Mouse (Mus musculus) liver, postnatal 0 days (tissue): ENCODE results near the gene Mrpl48. TPM values are rescaled to one million over a fixed set of nuclear protein-coding genes. Genes with fewer than 3 reads are reported as not detected.

Experiments
- ATAC-seq: fragments of 200-750 bp; cut with Nextera tagmentation; 2 replicates; pipeline ENCODE4 v1.8.0; 2017; ENCODE audit warnings: mild to moderate bottlenecking, moderate library complexity
- DNase-seq: peaks from one replicate; pipeline ENCODE4 v3.0.0-alpha.2; 2016
- H3K27ac ChIP-seq: fragments of 300-500 bp; sonication (generic); 2 replicates; pipeline ENCODE4 v1.5.1; 2014; ENCODE audit warnings: antibody characterized with exemption, moderate library complexity, mild to moderate bottlenecking, low read depth
- H3K27me3 ChIP-seq: fragments of 300-500 bp; sonication (generic); 2 replicates; pipeline ENCODE4 v1.6.1; 2014; ENCODE audit warnings: low read length, control low read depth, mixed read lengths; ENCODE audit not compliant: insufficient read depth
- H3K36me3 ChIP-seq: fragments of 300-500 bp; sonication (generic); replicated peaks from 2 replicates; pipeline ENCODE4 v1.6.1; 2014; ENCODE audit warnings: mild to moderate bottlenecking, control low read depth, low read length, moderate library complexity, mixed read lengths; ENCODE audit not compliant: insufficient read depth
- H3K4me1 ChIP-seq: fragments of 300-500 bp; sonication (generic); 2 replicates; pipeline ENCODE4 v1.6.1; 2014; ENCODE audit warnings: antibody characterized with exemption, mild to moderate bottlenecking, control low read depth; ENCODE audit not compliant: insufficient read depth
- H3K4me2 ChIP-seq: fragments of 300-500 bp; sonication (generic); 2 replicates; pipeline ENCODE4 v1.6.1; 2014; ENCODE audit warnings: low read depth, mild to moderate bottlenecking, low read length, moderate library complexity, mixed read lengths
- H3K4me3 ChIP-seq: fragments of 300-500 bp; sonication (generic); 2 replicates; pipeline ENCODE4 v1.5.1; 2014; ENCODE audit warnings: low read depth, low read length
- H3K9ac ChIP-seq: fragments of 300-500 bp; sonication (generic); replicated peaks from 2 replicates; pipeline ENCODE4 v1.6.1; 2014; ENCODE audit warnings: mild to moderate bottlenecking, moderate library complexity
- H3K9me3 ChIP-seq: fragments of 300-500 bp; sonication (generic); 2 replicates; pipeline ENCODE4 v1.6.1; 2016; ENCODE audit warnings: mild to moderate bottlenecking, control low read depth, low read length, mixed read lengths
- CTCF ChIP-seq: sonication (generic); IDR thresholded peaks from 2 replicates; pipeline ENCODE4 v1.5.1; 2016; ENCODE audit warnings: antibody characterized with exemption, low read depth
- EP300 ChIP-seq: IDR thresholded peaks from 2 replicates; pipeline ENCODE4 v1.6.1; 2016; ENCODE audit warnings: antibody characterized with exemption, low read depth, mild to moderate bottlenecking
- WGBS: fragments of 180-500 bp; shearing (Covaris S2); extraction: QIAGEN DNeasy Blood & Tissue Kit; methylation state at CpG from one replicate; pipeline ENCODE4 v1.1.7; 2014; ENCODE audit not compliant: insufficient replicate concordance; 5-methylcytosine and 5-hydroxymethylcytosine counted together
- polyA plus RNA-seq: library from polyadenylated mRNA; unstranded; fragments of >200 nt; fragmentation: Nextera tagmentation; extraction: Ambion mirVana; gene quantifications from 2 replicates; pipeline ENCODE4 v1.2.1, GENCODE M21; 2015

Mrpl48 gene
- polyA plus RNA-seq, 1 experiment from 2014 or later = 54.5 TPM

GRCm38 (mm10) chr7:100497402-100497801, 110.7 kb downstream of the Mrpl48 start:
- no peaks in the 10 kb centered on the region for H3K27me3 ChIP-seq
- WGBS = 88% methylated on average over 4 of the region's 4 CpGs
- no peak for DNase-seq
- no peak overlapping the region for H3K27ac ChIP-seq
- H3K9ac ChIP-seq = no peak overlapping the region; the same call in 1 of the 2 replicates
- H3K4me2 ChIP-seq = peak overlapping the region; percentile 93; the same call in 1 of the 2 replicates
- H3K9me3 ChIP-seq = no peaks in the 10 kb centered on the region
- peaks cover 64% of the 10 kb centered on the region for H3K36me3 ChIP-seq
- peaks cover 40% of the 10 kb centered on the region for H3K4me1 ChIP-seq
- H3K4me3 ChIP-seq = no peak overlapping the region
- ATAC-seq = no peak
- TF ChIP-seq CTCF (no peak), EP300 (no peak)

GRCm38 (mm10) chr7:100496791-100497190, 111.3 kb downstream of the Mrpl48 start:
- peak overlapping the region; percentile 75 for H3K9ac ChIP-seq

GRCm38 (mm10) chr7:100496371-100496770, 111.7 kb downstream of the Mrpl48 start:
- H3K4me3 ChIP-seq = peak overlapping the region; percentile 82
- H3K27ac ChIP-seq = peak overlapping the region; percentile 94
- H3K4me1 ChIP-seq = peaks cover 45% of the 10 kb centered on the region
- 72% methylated on average over 6 of the region's 6 CpGs for WGBS
- DNase-seq (no peak), ATAC-seq (no peak)
- no peaks in the 10 kb centered on the region for H3K27me3 ChIP-seq
- H3K9me3 ChIP-seq = no peaks in the 10 kb centered on the region
- peak overlapping the region; percentile 93 for H3K4me2 ChIP-seq
- H3K36me3 ChIP-seq = peaks cover 64% of the 10 kb centered on the region
- TF ChIP-seq EP300 (no peak), CTCF (no peak)
- peak overlapping the region; percentile 75 for H3K9ac ChIP-seq

More at GRCm38 (mm10) chr7:100496791-100497190, 111.3 kb downstream of the Mrpl48 start:
- Histone ChIP-seq H3K27ac (peak overlapping the region; percentile 94), H3K9me3 (no peaks in the 10 kb centered on the region), H3K36me3 (peaks cover 64% of the 10 kb centered on the region), H3K4me3 (peak overlapping the region; percentile 82), H3K4me2 (peak overlapping the region; percentile 93), H3K4me1 (peaks cover 44% of the 10 kb centered on the region), H3K27me3 (no peaks in the 10 kb centered on the region)
- 93% methylated on average over 9 of the region's 9 CpGs for whole genome bisulfite sequencing
- ATAC-seq (no peak), DNase-seq (no peak)
- TF ChIP-seq EP300 (no peak), CTCF (no peak)

Other genes starting within 250 kb of the Mrpl48 start
- 4.8 and 5.1 TPM in 2 replicates for gene C2cd3, start 236.1 kb downstream of the Mrpl48 start, polyA plus RNA-seq
- gene Ppme1, start 236.0 kb downstream of the Mrpl48 start, polyA plus RNA-seq = 18.1 and 18.2 TPM in 2 replicates
- 0.08 and 0.21 TPM in 2 replicates for gene Ucp3, start 135.3 kb downstream of the Mrpl48 start, polyA plus RNA-seq
- 530 and 545 TPM in 2 replicates for gene Ucp2, start 115.0 kb downstream of the Mrpl48 start, polyA plus RNA-seq
- 1.0 and 1.8 TPM in 2 replicates for gene Dnajb13, start 93.3 kb downstream of the Mrpl48 start, polyA plus RNA-seq
- 11.9 and 12.4 TPM in 2 replicates for gene Coa4, start 71.2 kb downstream of the Mrpl48 start, polyA plus RNA-seq
- gene Rab6a, start 891 bp downstream of the Mrpl48 start, polyA plus RNA-seq = 44.8 and 51.0 TPM in 2 replicates
- gene Plekhb1, start 54.1 kb upstream of the Mrpl48 start, polyA plus RNA-seq = 0.60 and 0.72 TPM in 2 replicates
- 4.3 and 4.6 TPM in 2 replicates for gene Fam168a, start 98.3 kb upstream of the Mrpl48 start, polyA plus RNA-seq